Mouse (Mus musculus): ENCODE data around the gene Impdh2.

DNA sequence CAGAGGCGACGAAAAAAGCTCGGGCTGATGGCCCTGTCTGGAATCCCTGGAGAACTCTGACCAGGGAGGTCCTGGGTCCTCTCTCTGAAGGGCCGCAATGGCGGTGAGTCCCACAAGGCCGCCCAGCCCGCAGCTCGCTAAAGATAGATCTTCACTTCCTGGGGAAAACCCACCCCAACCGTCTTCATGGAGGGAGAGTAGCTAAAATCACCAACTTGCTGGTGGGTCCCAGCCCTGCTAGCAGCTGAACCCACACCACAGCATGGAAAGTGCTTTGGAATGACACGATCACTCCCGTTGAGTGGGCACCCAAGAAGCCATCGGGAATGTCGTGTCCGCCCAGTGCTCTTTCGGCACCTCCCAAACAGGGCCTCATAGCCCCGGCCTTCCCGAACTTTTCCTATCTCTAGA, 8.4 kb downstream of the Impdh2 start:
- TF ChIP-seq CTCF (IDR thresholded peaks at IDR 0.05; ENCODE audit: low read depth) (no peak), EP300 (IDR thresholded peaks at IDR 0.05; ENCODE audit: low read depth) (no peak)

Measured in liver, postnatal 0 days (tissue).